Mouse (Mus musculus): ENCODE data around the gene Exoc3.

- no peak for TF ChIP-seq POLR2A (IDR thresholded peaks at IDR 0.05; ENCODE audit: insufficient read length, low read depth)
- no peak for TF ChIP-seq POLR2AphosphoS2 (IDR thresholded peaks at IDR 0.05; ENCODE audit: insufficient read length, low read depth)
- TF ChIP-seq TCF12 (IDR thresholded peaks at IDR 0.05; ENCODE audit: insufficient read depth, poor library complexity, severe bottlenecking), result no peak
- no peak for TF ChIP-seq SRF (IDR thresholded peaks at IDR 0.05; ENCODE audit: control insufficient read depth, insufficient read length, low read depth)
- no peak for TF ChIP-seq MYOD1 (IDR thresholded peaks at IDR 0.05; ENCODE audit: control insufficient read depth in 1 of 3, insufficient read length in 2 of 3, low read depth in 2 of 3)
- TF ChIP-seq MYOG (IDR thresholded peaks at IDR 0.05; ENCODE audit: control insufficient read depth in 1 of 3, insufficient read depth in 1 of 3, insufficient read length in 2 of 3, low read depth in 2 of 3), result no peak
Observed at GRCm38 (mm10) chr13:74245899-74246231, 37.3 kb upstream of the Exoc3 start.

All from myocyte (in vitro differentiated cells).